Mouse (Mus musculus) embryonic fibroblast, embryonic 13.5 days (primary cell): ENCODE results near the gene Nuak2.

ENCODE experiments used
- CTCF ChIP-seq: IDR thresholded peaks from 2 replicates; pipeline ENCODE4 v1.5.1; 2011; ENCODE audit warnings: mild to moderate bottlenecking, control low read depth, low read length, moderate library complexity, borderline replicate concordance; ENCODE audit not compliant: insufficient read depth
- POLR2A ChIP-seq: IDR thresholded peaks from 2 replicates; pipeline ENCODE4 v1.6.1; 2011; ENCODE audit warnings: low read depth, mild to moderate bottlenecking, control low read depth, low read length, moderate library complexity

GRCm38 (mm10) chr1:132361959-132362358 lies 46.0 kb downstream of the Nuak2 start:
- TF ChIP-seq CTCF (no peak), POLR2A (no peak)
